Mouse (Mus musculus) adrenal gland, postnatal 10 days (tissue): ENCODE measurements around the gene Sgsm1. TPM values are rescaled to one million over a fixed set of nuclear protein-coding genes. Genes with fewer than 3 reads are reported as not detected.

Experiments used
- DNase-seq: peaks from one replicate; pipeline ENCODE4 v3.0.0; 2021; ENCODE audit warnings: mixed read lengths
- total RNA-seq, 2 experiments: library from RNA; stranded (reverse); gene quantifications; 2 replicates each; pipeline ENCODE4 v1.2.3; 2021

Gene Sgsm1
- total RNA-seq, 2 experiments from 2014 or later: 9.0 to 10.5 TPM

DNA sequence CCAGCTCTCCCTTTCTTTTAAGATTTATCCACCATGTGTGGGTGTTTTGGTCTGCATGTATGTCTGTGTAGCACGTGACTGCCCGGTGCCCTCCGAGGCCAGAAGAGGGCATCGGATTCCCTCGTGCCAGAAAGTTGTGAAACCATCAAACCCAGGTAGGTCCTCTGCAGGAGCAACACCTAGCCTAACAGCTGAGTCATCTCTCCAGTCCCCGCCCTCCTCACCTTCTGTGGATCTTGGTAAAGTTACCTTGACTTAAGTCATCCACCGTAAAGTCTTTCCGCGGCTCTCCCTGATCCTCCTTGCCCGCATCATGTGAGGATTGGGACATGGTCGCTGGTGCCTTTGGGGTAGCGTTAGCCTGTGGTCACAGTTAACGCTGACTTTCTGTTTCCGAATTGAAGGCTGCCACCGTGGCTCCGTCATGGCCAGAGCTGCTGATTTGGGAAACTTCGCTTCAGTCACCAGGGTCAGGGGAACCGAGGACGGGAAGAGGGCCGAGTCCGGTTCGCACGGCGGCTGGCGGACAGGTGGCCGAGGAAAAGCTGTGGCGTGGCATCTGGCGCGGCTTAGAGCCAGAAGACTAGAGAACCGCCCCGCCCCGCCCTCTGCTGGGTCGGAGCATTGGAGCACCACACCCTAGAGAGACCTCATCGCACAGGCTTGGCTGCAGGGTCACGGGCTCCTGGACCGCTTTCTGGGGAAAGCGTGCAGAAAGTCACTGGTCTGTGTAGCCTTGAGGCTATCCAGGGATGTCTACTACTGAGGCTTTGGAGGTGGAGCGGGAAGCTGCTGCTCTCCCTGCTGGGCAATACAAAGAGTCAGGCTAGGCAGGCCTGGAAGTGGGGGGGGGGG is 13.4 kb upstream of the Sgsm1 start:
- DNase-seq: peak; percentile 32

DNA sequence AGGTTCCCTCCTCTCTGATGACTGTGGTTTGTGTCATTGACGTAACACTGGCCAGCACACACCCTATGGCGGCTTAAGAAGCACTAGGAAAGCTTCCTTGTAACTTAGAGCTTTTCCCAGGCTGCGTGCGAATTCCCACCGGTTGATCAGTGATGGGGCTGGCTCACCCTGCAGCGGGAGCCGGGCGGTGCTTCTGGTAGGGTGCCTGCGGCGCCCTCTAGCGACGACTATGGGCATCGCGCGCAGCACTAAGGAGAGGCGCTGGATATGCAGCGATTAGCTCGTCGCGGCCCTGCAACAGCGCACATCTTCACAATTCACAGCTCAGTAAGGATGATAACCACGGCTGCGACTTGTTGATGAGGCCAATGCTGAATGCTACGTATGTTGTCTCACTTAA is 3.4 kb upstream of the Sgsm1 start:
- DNase-seq: peak; percentile 79

DNA sequence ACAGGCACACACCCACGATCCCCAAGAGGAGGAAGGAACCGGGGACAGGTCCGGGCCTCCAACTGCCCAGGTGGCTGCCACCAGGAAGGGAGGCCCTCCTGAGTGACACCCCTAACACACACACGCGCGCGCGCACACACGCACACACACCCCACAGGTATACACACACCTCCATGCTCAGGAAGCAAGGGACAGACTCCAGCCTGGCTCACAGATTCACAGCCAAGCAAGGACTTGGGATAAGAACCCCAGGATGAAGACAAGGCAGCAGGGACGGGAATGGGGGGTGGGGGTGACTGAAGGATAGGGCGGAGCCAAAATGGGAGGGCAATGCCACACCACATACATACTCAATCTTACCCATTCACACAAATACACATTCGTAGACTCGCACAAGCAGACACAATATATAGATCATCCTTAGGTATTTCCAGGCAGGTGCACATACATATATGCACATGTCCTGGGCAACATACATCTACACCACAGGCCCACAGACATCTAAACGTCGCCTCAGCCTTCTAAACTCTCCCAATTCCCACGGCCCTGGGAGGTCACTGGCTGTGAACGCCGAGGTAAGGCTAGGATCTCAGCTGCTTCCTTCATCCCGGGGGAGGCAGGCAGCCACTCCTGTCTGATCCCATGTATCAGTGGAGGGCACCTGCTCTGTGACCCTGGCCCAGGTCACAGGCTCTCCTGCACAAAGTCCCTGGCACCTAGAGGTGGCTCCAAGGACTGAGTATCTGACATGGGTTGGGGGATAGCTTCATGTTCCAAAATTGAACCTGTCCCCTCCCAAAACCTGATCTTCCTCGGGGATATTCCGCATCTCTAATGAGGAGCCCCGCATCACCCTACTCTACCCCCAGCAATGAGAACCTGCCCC is 852 bp downstream of the Sgsm1 start:
- DNase-seq: no peak

DNA sequence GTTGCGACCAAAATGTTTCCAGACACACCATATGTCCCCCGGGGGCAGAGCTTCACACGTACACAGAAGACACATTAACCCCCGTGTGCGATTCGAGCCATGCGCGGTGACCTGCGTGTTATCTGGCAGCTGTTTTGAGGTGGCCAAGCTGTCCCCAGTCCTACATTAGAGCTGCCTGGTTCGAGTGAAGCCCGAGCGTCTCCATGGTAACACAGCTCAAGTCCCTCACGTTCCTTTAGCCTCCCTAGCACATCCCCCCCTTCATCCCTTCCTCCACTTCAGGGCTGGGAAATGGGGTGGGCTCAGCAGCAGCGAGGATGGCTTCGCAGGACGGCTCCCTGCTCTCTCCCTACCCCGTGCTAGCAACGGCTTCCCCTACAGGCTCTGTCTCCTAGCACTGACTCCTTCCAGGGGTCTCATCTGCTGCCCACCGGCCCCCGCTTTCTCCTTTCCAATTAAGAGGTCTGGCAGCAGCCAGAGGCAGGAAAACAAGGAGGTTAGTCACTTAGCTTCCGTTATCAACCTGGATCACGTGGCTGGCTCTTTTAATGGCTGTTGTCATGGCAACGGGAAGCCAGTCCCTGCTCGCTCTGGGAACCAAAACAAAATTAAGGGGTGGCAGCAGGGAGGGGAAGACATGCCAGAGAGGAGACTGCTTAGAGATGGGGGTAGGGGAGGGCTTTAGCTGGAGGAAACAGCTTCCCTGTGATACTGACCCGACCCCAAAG is 3.7 kb downstream of the Sgsm1 start:
- DNase-seq: peak; percentile 28

DNA sequence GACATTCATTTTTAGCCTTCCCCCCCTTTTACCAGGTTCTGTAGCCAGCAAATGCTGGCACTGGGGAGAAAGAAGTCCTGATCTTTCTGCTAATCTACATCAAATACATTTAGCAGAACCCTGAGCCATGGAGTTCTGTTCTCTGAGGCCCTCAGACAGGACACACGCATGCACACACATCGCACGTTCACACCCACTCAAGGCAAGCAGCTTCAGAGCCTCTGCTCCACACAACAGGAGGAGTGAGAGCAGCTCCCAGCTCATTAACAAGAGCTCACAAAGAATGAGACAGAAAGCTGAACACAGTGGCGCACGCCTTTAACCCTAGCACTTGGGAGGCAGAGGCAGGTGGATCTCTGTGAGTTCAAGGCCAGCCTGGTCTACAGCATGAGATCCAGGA is 6.1 kb downstream of the Sgsm1 start:
- DNase-seq: no peak

DNA sequence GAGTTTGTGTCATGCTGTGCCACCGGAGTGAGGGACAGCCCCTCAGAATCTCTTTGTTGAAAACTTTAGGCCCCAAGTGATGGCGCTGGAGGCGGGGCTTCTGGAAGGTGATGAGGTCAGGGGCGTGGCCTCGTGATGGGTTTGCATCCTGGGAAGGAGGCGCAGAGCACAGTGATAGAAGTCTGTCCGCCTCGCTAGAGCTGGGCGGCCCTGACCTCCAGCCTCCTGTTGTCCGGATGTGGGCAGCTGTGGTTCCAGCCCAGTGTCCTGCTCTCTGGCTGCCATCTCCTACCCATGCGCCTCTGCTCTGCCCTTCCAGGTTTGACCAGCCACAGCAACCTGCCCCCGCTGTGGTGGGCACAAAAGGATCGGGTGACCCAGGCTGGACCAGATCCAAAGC is 8.7 kb downstream of the Sgsm1 start:
- DNase-seq: no peak

DNA sequence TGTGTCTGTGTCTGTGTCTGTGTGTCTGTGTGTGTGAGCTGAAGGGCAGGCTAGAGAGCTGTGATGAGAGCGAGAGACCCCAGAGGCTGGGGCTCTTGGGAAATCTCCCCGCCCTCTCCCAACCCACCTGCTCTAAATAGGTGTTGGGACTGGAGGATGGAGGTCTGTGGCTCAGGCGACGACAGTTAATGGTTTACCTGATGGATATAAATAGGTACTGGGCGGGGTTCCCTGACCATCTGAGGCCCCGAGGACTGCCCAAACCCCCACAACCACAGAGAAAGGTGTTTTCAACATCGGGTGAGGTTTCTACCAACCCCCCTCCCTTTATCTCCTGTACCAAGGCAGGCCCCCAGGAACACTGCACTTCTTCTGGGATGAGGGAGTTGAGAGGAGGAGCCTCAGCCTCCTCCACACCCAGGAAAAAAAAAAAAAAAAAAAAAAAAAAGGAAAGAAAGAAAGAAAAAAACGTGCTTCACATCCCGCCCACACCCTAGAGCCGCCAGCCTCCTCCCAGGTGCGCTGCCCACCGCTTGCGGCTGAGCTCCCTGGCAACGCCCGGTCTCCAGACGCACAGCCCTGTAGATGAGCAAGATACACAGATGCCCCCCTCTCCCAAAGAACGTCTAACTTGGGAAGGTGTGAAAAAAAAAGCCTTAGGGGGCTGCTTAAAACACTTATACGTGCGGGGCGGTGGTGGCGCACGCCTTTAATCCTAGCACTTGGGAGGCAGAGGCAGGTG is 10.3 kb downstream of the Sgsm1 start:
- no peak for DNase-seq

DNA sequence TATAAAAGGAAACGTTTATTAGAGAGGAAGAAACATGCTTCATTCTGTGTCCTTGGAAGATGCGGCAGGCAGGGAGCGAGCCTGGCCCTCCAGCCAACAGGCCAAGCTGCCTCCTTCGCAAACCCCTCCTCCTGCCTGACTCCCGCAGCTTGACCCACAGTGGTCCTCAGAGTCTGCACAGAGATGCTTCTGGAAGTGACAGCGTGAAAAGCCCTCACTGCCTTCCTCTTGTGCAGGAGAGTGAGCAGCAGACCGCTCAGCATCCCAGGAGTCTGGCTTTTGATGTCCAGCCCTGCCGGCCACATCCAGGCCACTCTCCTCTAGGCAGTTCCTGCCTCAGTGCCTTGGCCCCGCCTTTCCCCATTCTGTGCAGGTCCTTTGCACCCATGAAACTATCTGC is 11.2 kb downstream of the Sgsm1 start:
- no peak for DNase-seq

DNA sequence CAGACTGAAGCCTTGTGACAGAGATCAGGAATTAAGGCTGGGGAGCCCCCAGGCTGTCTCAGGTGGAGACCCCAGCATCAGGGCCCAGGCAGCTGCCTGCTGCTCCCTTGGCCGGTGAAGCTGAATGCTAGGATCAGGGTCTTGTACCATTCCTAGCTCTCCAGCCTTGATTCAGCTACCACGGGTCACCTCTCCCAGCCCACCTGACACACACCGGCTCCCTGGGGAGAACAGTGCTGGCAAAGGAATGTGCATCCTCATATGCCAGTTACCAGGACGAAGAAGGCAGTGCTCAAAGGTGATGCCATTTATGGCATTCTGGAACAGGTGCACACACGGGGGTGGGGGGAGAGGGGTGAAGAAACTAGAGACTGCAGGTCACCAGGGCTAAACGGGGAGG is 11.8 kb downstream of the Sgsm1 start:
- no peak for DNase-seq

DNA sequence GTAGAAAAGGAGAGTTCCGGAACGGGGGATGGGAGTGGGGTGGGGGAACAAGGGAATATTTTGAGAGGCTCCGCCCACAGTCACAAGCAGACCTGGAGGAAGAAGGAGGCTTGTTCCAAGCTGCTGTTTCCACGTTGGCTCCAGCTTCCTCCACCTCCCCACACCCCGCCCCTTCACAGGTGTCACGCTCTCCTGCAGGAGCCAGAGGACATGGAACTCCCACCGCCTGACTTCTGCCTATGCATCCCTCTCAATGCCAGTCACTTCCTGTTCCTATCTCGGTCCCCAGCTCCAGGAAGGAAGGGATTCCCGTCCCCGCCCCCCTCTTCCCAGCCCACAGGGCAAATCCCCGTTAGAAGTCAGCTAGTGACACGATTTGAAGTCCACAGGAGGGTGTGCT is 12.5 kb downstream of the Sgsm1 start:
- DNase-seq: no peak

DNA sequence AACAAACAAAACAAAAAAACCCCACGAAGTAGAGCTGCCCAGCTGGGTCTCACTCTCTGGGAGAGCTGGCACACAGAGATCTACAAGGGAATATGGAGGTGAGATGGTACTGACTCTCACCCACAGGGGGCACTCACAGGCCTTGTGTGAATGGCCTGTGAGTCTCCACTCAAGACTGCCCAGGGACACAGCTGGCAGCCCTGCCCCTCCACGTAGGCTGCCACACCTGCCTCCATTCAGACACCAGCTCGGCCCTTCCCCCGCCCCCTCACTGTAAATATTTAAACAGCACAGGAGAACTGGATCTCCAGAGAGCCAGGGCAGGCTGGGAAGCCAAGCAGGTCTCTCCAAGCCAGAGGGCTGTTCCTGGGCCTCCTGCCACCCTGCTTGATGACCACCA is 14.8 kb downstream of the Sgsm1 start:
- DNase-seq: peak; percentile 25

DNA sequence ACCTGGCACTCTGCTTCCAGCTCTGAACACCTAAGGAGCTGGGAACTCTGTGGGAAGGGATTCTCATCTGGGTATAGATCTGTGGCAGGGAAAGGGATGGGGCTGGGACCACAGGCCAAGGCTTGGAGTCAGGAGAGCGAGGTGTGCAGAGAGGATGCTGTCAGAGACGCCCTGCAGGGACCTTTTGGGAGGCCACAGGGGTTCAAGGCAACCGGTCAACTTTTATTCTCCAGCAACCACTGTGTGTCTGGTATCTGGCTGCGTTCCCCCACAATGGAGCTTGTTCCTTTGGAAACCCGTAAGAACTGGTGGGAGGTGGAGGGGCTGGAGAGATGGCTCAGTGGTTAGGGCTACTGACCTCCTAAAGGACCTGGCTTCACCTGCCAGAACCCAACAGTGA is 16.0 kb downstream of the Sgsm1 start:
- no peak for DNase-seq

DNA sequence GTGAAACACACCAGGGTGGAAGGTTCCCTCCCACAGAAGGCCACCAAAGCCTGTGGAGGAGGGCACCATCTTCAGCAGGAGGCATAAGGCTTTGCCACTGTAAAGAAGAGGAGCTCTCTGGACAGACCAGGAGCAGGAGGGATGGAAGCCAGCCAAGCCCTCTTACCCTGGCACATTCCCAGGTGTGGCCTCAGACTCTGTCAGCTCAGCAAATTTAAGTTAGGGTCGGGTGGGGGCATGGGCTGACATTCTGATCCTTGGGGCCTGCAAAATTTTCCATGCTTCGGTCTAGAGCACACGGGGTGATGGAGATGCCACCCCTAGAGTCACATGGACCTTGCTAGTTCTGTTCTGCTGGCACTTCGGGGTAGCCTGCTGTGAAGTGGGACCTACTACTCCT is 17.1 kb downstream of the Sgsm1 start:
- no peak for DNase-seq

DNA sequence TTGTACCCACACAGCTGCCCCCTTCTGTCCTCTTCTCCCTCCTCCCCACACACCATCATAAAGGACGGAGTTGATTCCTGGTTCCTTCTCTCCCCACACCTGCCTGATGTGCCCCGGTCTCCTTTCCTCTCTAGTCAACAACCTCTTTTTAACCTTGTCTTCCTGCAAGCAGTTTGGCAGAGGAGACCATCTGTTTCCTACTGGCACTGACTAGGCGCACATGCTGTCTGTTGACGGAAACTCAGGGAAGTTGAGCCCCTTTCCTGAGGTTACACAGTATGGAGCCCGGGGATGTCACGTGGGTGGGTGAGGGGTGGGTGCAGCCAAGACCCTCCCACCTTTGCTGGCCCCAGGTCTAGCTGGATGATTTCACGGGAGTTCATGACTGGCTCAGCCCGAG is 17.8 kb downstream of the Sgsm1 start:
- no peak for DNase-seq

DNA sequence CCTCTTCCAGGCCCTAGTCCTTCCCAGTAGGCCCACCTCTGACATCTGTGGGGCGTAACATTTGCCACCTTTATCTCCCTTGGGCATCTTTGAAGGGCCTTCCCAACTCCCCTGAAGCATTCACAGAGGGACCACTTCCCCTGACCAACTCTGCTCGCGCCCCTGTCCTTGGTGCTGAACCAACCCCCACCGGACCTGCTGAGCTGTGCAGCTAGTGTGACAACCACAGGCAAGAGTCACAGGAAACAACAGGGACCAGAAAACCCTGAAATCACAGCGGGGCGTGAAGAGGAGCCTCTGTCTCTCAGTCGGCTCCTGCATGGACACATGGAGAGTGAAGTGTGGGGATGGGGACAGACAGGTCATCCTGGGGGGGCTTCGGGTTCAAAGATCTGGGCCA is 18.4 kb downstream of the Sgsm1 start:
- peak; percentile 64 for DNase-seq

DNA sequence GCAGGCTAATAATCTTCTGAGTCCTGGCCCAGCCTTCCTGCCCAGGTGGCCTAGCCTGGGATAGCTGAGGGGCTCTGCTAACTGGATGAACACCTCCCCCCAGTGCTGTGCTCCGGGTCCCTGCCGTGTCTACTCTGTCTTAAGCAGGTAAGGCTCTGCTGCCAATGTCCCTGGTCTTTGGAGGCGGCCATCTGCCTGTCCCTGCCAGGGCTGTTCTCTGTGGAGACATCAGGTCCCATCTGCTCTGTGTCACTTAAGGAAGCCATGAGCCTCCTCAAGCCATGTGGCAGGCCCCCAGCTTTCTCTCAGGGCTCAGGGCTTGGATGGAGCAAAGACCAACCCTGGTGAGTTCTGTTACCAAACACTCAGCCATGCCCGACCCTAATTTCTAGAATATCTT is 19.5 kb downstream of the Sgsm1 start:
- DNase-seq: no peak

DNA sequence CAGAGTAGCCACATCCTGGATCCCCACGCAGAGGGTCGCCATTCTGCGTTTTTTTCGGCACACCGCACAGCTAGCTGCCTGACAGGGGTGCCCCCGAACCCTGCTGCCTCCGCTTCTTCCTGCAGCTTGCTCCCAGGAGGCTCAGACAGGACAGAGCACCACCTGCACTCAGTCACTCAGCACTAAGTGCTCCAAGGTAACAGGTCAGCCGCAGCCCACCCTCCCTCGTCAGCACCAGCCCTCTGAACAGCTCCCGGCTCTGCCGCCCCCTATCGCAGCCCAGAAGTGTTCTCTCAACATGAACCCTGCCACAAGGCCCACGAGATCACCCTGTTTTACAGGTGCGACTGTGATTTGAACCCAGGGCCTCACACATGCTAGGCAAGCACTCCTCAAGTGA is 20.4 kb downstream of the Sgsm1 start:
- DNase-seq: no peak

DNA sequence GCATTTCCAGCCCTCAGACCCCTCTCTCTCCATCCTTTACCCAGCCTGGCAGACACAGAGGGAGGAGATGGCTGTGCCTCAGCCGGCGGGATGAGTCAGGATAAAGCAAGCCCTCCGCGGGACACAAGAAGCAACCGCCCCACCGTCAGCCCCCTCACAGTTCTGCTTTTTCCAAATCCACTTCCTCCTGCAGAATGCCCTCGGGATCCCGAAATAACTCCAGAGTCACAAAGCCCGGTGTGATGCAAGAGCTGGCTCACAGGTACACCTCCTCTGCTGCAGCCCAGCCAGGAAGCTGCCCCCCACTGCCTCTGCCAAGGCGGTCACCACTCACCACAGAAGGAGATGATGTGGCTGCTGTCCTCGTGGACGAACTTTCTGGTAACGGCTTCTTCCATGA is 22.1 kb downstream of the Sgsm1 start:
- DNase-seq: no peak

DNA sequence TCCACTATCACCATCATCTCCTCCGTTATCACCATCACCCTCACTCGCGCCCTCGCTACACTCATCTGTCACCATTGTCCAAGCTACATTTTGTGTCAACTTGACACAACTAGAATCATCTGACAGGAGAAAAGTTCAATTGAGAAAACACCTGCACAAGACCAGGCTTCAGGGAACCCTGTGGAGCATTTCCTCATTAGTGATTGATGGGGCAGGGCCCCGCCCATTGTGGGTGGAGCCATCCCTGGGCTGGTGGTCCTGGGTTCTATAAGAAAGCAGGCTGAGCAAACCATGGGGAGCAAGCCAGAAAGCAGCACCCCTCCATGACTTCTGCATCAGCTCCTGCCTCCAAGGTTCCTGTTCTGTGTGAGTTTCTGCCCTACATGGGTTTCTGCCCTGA is 22.8 kb downstream of the Sgsm1 start:
- no peak for DNase-seq

DNA sequence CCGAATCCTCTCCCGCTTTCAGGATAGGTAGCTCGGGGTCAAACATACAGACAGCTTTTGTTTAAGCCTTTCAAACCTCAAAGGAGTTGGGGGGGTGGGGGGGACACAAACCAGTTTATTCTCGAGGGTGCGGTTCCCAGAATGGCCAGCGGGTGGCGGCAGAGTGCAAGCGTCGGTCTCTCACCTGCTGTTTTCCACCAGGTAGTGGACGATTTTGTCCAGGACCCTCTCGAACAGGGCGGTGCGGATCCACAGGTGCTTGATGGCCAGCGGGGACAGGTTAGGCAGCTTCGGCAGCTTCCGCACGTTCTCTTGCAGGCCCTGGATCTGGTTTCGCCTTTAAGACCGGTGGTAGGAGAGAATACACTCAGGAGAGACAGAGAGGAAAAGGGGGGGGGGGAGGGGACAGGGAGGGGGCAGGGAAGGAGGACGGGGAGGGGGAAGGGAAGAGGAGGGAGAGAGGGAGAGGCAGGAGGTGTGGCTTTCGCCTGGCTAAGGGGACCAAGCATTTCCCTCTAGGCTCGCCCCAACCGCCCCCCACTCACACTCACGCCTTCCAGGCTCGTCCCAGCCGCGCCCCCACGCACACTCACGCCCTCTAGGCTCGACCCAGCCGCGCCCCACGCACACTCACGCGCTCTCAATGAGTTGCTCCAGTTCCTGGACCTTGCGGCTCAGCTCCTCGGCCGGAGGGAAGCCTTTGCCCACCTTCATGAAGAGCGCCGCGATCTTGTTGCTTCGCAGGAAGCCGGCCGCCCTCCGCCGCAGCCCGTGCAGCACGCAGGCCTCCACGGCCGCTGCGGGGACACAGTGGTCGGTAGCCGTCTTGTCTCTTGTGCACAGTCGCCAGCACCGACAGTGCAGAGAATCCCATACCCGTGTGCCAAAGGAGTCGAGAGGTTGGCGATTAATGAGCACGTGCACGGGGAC is 23.7 kb downstream of the Sgsm1 start:
- peak; percentile 74 for DNase-seq

DNA sequence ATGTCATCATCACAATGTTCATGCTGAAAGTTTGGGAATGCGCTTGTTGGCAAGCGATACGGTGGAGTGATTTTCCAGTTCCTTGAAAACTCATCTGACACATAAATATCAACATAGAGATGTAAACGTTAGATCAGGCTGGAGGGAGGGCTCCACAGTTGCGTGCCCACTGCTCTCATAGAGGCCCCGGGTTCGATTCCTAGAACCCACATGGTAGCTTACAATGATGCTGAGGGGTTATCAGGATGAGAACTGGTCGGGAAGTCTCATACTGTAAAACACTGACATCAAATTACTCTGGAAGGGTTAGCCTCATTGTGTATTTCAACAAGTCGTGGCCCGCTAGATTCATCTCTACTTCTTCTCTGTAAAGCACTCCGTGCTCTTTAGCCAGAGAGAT is 24.5 kb downstream of the Sgsm1 start:
- no peak for DNase-seq
